Mouse (Mus musculus): Measurements from ENCODE around the gene Rbm19. TPM values are rescaled to one million over a fixed set of nuclear protein-coding genes. Genes with fewer than 3 reads are reported as not detected.

Rbm19 gene
- total RNA-seq (2014; rRNA removed; ENCODE audit: low replicate concordance) (19.5 and 20.8 TPM in 2 replicates), polyA plus RNA-seq (2015; fragmentation: Nextera tagmentation; extraction: Ambion mirVana) (10.2 and 10.8 TPM in 2 replicates)

GRCm38 (mm10) chr5:120116261-120117050 lies at the start of gene Rbm19:
Gene Rbm19 (plus strand): TSS chr5:120116465.
- no peaks in the 10 kb centered on the region for H3K9me3 ChIP-seq (replicated peaks; ENCODE audit: control insufficient read depth, low read length)
- H3K9ac ChIP-seq (replicated peaks; ENCODE audit: low read depth, low read length) = peak within 1 kb of the TSS; percentile 63
- TF ChIP-seq EP300 (IDR thresholded peaks at IDR 0.05; ENCODE audit: low read depth) = no peak; the same call in 1 of the 2 replicates
- TF ChIP-seq CTCF (IDR thresholded peaks at IDR 0.05; ENCODE audit: low read depth) = peak; percentile 27
- WGBS = under 1% methylated on average over 46 of the region's 46 CpGs
- DNase-seq (ENCODE audit: low spot score) (peak; percentile 89), ATAC-seq (ENCODE audit: insufficient read depth, low read depth) (peak; percentile 96)
- peak within 1 kb of the TSS; percentile 87 for H3K4me2 ChIP-seq (ENCODE audit: low read depth, low read length)
- H3K36me3 ChIP-seq (replicated peaks; ENCODE audit: control insufficient read depth, insufficient read depth, low read length) = peaks cover 29% of the 10 kb centered on the region
- H3K27ac ChIP-seq (ENCODE audit: low read depth) = peak within 1 kb of the TSS; percentile 41; the same call in 1 of the 2 replicates
- peaks cover 6% of the 10 kb centered on the region for H3K4me1 ChIP-seq (ENCODE audit: control insufficient read depth, insufficient read depth)
- H3K27me3 ChIP-seq (ENCODE audit: control insufficient read depth, insufficient read depth, low read length) = no peaks in the 10 kb centered on the region
- H3K4me3 ChIP-seq (ENCODE audit: low read depth, low read length) = peak within 1 kb of the TSS; percentile 86

GRCm38 (mm10) chr5:120067266-120067665 lies 49.0 kb upstream of the Rbm19 start:
- WGBS = 49% methylated on average over 6 of the region's 6 CpGs
- TF ChIP-seq EP300 (IDR thresholded peaks at IDR 0.05; ENCODE audit: low read depth) (no peak), CTCF (IDR thresholded peaks at IDR 0.05; ENCODE audit: low read depth) (no peak)
- no peak overlapping the region for H3K27ac ChIP-seq (ENCODE audit: low read depth)
- H3K4me2 ChIP-seq (ENCODE audit: low read depth, low read length) = no peak overlapping the region
- no peaks in the 10 kb centered on the region for H3K36me3 ChIP-seq (replicated peaks; ENCODE audit: control insufficient read depth, insufficient read depth, low read length)
- peaks cover 6% of the 10 kb centered on the region; the same call in 1 of the 2 replicates for H3K27me3 ChIP-seq (ENCODE audit: control insufficient read depth, insufficient read depth, low read length)
- H3K4me3 ChIP-seq (ENCODE audit: low read depth, low read length) = no peak overlapping the region
- no peak overlapping the region for H3K9ac ChIP-seq (replicated peaks; ENCODE audit: low read depth, low read length)
- no peaks in the 10 kb centered on the region for H3K4me1 ChIP-seq (ENCODE audit: control insufficient read depth, insufficient read depth)
- DNase-seq (ENCODE audit: low spot score) = no peak
- H3K9me3 ChIP-seq (replicated peaks; ENCODE audit: control insufficient read depth, low read length) = no peaks in the 10 kb centered on the region
- no peak for ATAC-seq (ENCODE audit: insufficient read depth, low read depth)

GRCm38 (mm10) chr5:120074101-120074500 lies 42.2 kb upstream of the Rbm19 start:
- TF ChIP-seq CTCF (IDR thresholded peaks at IDR 0.05; ENCODE audit: low read depth) (no peak), EP300 (IDR thresholded peaks at IDR 0.05; ENCODE audit: low read depth) (no peak)
- Histone ChIP-seq H3K9ac (replicated peaks; ENCODE audit: low read depth, low read length) (no peak overlapping the region), H3K9me3 (replicated peaks; ENCODE audit: control insufficient read depth, low read length) (no peaks in the 10 kb centered on the region), H3K27me3 (ENCODE audit: control insufficient read depth, insufficient read depth, low read length) (0 out of 2 replicates have a peak, but pooled peaks cover 8% of the 10 kb centered on the region), H3K36me3 (replicated peaks; ENCODE audit: control insufficient read depth, insufficient read depth, low read length) (no peaks in the 10 kb centered on the region), H3K4me1 (ENCODE audit: control insufficient read depth, insufficient read depth) (no peaks in the 10 kb centered on the region), H3K27ac (ENCODE audit: low read depth) (no peak overlapping the region), H3K4me2 (ENCODE audit: low read depth, low read length) (no peak overlapping the region), H3K4me3 (ENCODE audit: low read depth, low read length) (no peak overlapping the region)
- DNase-seq (ENCODE audit: low spot score) (no peak), ATAC-seq (ENCODE audit: insufficient read depth, low read depth) (no peak)
- WGBS = 35% methylated on average over 9 of the region's 9 CpGs

DNA sequence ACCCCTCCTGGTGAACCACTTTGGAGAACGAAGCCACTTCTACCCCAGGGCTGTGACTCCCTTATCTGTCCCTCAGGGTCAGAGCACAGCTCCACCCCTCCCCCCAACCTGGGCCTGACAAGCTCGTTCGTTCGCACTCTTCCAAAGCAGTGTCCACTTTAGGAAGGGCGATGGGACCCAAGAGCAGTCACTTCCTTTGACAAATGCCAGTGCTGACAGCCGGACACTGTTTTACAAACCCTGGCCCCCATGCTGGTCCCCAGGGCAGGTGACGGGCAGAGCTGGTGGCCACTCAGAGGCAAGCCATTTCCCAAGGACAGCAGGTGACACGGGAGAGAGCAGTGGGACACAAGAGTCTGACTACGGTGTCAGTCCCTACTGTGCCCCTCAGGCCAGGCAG lies 36.2 kb upstream of the Rbm19 start:
- Histone ChIP-seq H3K27me3 (ENCODE audit: control insufficient read depth, insufficient read depth, low read length) (peaks cover 22% of the 10 kb centered on the region; the same call in 1 of the 2 replicates), H3K9me3 (replicated peaks; ENCODE audit: control insufficient read depth, low read length) (no peaks in the 10 kb centered on the region), H3K4me3 (ENCODE audit: low read depth, low read length) (no peak overlapping the region), H3K4me1 (ENCODE audit: control insufficient read depth, insufficient read depth) (no peaks in the 10 kb centered on the region), H3K9ac (replicated peaks; ENCODE audit: low read depth, low read length) (no peak overlapping the region), H3K27ac (ENCODE audit: low read depth) (no peak overlapping the region), H3K4me2 (ENCODE audit: low read depth, low read length) (no peak overlapping the region), H3K36me3 (replicated peaks; ENCODE audit: control insufficient read depth, insufficient read depth, low read length) (no peaks in the 10 kb centered on the region)
- ATAC-seq (ENCODE audit: insufficient read depth, low read depth) (peak; percentile 49), DNase-seq (ENCODE audit: low spot score) (no peak)
- 13% methylated on average over 9 of the region's 9 CpGs for WGBS
- no peak for TF ChIP-seq EP300 (IDR thresholded peaks at IDR 0.05; ENCODE audit: low read depth)
- TF ChIP-seq CTCF (IDR thresholded peaks at IDR 0.05; ENCODE audit: low read depth) = no peak

- ATAC-seq (ENCODE audit: insufficient read depth, low read depth) (peak; percentile 17; the same call in 1 of the 2 replicates), DNase-seq (ENCODE audit: low spot score) (no peak)
- Histone ChIP-seq H3K4me1 (ENCODE audit: control insufficient read depth, insufficient read depth) (no peaks in the 10 kb centered on the region), H3K27ac (ENCODE audit: low read depth) (no peak overlapping the region), H3K4me2 (ENCODE audit: low read depth, low read length) (no peak overlapping the region), H3K9me3 (replicated peaks; ENCODE audit: control insufficient read depth, low read length) (no peaks in the 10 kb centered on the region), H3K36me3 (replicated peaks; ENCODE audit: control insufficient read depth, insufficient read depth, low read length) (no peaks in the 10 kb centered on the region), H3K4me3 (ENCODE audit: low read depth, low read length) (no peak overlapping the region), H3K9ac (replicated peaks; ENCODE audit: low read depth, low read length) (no peak overlapping the region), H3K27me3 (ENCODE audit: control insufficient read depth, insufficient read depth, low read length) (peaks cover 24% of the 10 kb centered on the region; the same call in 1 of the 2 replicates)
- TF ChIP-seq CTCF (IDR thresholded peaks at IDR 0.05; ENCODE audit: low read depth) (no peak), EP300 (IDR thresholded peaks at IDR 0.05; ENCODE audit: low read depth) (no peak)
- 59% methylated on average over 6 of the region's 6 CpGs for WGBS
These were observed 35.8 kb upstream of the Rbm19 start for GRCm38 (mm10) chr5:120080468-120080867.

All from heart, postnatal 0 days (tissue).